Mouse (Mus musculus): ENCODE results near the gene St14. TPM values are rescaled to one million over a fixed set of nuclear protein-coding genes. Genes with fewer than 3 reads are reported as not detected.
A peak's percentile ranks its signal among the peaks of the same experiment; 100 is the strongest.

The St14 gene
- polyA plus RNA-seq, 1 experiment from 2014 or later, result 2.9 TPM

- Histone ChIP-seq H3K9ac (no peak overlapping the region), H3K36me3 (no peaks in the 10 kb centered on the region), H3K27ac (replicated peaks) (0 out of 2 replicates have a peak overlapping the region, but pooled peaks have one; percentile 53), H3K27me3 (replicated peaks) (no peaks in the 10 kb centered on the region), H3K4me3 (no peak overlapping the region), H3K9me3 (no peaks in the 10 kb centered on the region), H3K4me2 (peak overlapping the region; percentile 18), H3K4me1 (peaks cover 33% of the 10 kb centered on the region)
- ATAC-seq (ENCODE audit: extremely low read depth, insufficient number of reproducible peaks, low FRiP score, low TSS enrichment), result no peak
- 61% methylated on average over 4 of the region's 4 CpGs for WGBS
These were observed 11.1 kb downstream of the St14 start for GRCm38 (mm10) chr9:31120533-31120915.

GRCm38 (mm10) chr9:31119882-31120532 lies 11.6 kb downstream of the St14 start:
- no peaks in the 10 kb centered on the region for H3K27me3 ChIP-seq (replicated peaks)
- H3K4me2 ChIP-seq, result peak overlapping the region; percentile 18
- H3K27ac ChIP-seq (replicated peaks), result peak overlapping the region; percentile 53; the same call in 1 of the 2 replicates
- ATAC-seq (ENCODE audit: extremely low read depth, insufficient number of reproducible peaks, low FRiP score, low TSS enrichment), result no peak
- H3K9me3 ChIP-seq, result no peaks in the 10 kb centered on the region
- H3K4me3 ChIP-seq, result no peak overlapping the region
- 0 out of 2 replicates have a peak overlapping the region, but pooled peaks have one; percentile 19 for H3K9ac ChIP-seq
- no peaks in the 10 kb centered on the region for H3K36me3 ChIP-seq
- WGBS, result 38% methylated on average over 11 of the region's 11 CpGs
- peaks cover 33% of the 10 kb centered on the region for H3K4me1 ChIP-seq

GRCm38 (mm10) chr9:31119405-31119804 lies 12.2 kb downstream of the St14 start:
- Histone ChIP-seq H3K9me3 (no peaks in the 10 kb centered on the region), H3K36me3 (no peaks in the 10 kb centered on the region), H3K4me3 (no peak overlapping the region), H3K4me2 (0 out of 2 replicates have a peak overlapping the region, but pooled peaks have one; percentile 7), H3K9ac (no peak overlapping the region), H3K4me1 (peaks cover 33% of the 10 kb centered on the region), H3K27me3 (replicated peaks) (no peaks in the 10 kb centered on the region), H3K27ac (replicated peaks) (no peak overlapping the region)
- no peak for ATAC-seq (ENCODE audit: extremely low read depth, insufficient number of reproducible peaks, low FRiP score, low TSS enrichment)
- WGBS, result 41% methylated on average over 5 of the region's 5 CpGs

GRCm38 (mm10) chr9:31118520-31119298 lies 12.9 kb downstream of the St14 start:
- peak; percentile 51; the same call in 1 of the 2 replicates for ATAC-seq (ENCODE audit: extremely low read depth, insufficient number of reproducible peaks, low FRiP score, low TSS enrichment)
- H3K36me3 ChIP-seq, result no peaks in the 10 kb centered on the region
- no peak overlapping the region for H3K4me3 ChIP-seq
- 0 out of 2 replicates have a peak overlapping the region, but pooled peaks have one; percentile 42 for H3K27ac ChIP-seq (replicated peaks)
- no peaks in the 10 kb centered on the region for H3K9me3 ChIP-seq
- 27% methylated on average over 11 of the region's 11 CpGs for WGBS
- H3K4me2 ChIP-seq, result 0 out of 2 replicates have a peak overlapping the region, but pooled peaks have one; percentile 7
- H3K27me3 ChIP-seq (replicated peaks), result no peaks in the 10 kb centered on the region
- peaks cover 33% of the 10 kb centered on the region for H3K4me1 ChIP-seq
- no peak overlapping the region for H3K9ac ChIP-seq

- Histone ChIP-seq H3K4me3 (no peak overlapping the region), H3K9me3 (no peaks in the 10 kb centered on the region), H3K4me2 (no peak overlapping the region), H3K36me3 (no peaks in the 10 kb centered on the region), H3K4me1 (peaks cover 33% of the 10 kb centered on the region), H3K27me3 (replicated peaks) (no peaks in the 10 kb centered on the region), H3K27ac (replicated peaks) (no peak overlapping the region), H3K9ac (no peak overlapping the region)
- 78% methylated on average over 6 of the region's 6 CpGs for WGBS
- ATAC-seq (ENCODE audit: extremely low read depth, insufficient number of reproducible peaks, low FRiP score, low TSS enrichment), result no peak
These were observed 14.2 kb downstream of the St14 start for GRCm38 (mm10) chr9:31117488-31117887.

GRCm38 (mm10) chr9:31117088-31117487 lies 14.6 kb downstream of the St14 start:
- H3K27me3 ChIP-seq (replicated peaks), result no peaks in the 10 kb centered on the region
- no peak overlapping the region for H3K27ac ChIP-seq (replicated peaks)
- ATAC-seq (ENCODE audit: extremely low read depth, insufficient number of reproducible peaks, low FRiP score, low TSS enrichment), result no peak
- WGBS, result 82% methylated on average over 11 of the region's 11 CpGs
- no peaks in the 10 kb centered on the region for H3K9me3 ChIP-seq
- H3K4me1 ChIP-seq, result peaks cover 33% of the 10 kb centered on the region
- H3K4me3 ChIP-seq, result no peak overlapping the region
- no peaks in the 10 kb centered on the region for H3K36me3 ChIP-seq
- no peak overlapping the region for H3K4me2 ChIP-seq
- no peak overlapping the region for H3K9ac ChIP-seq

GRCm38 (mm10) chr9:31115586-31115985 lies 16.1 kb downstream of the St14 start:
- H3K27me3 ChIP-seq (replicated peaks), result no peaks in the 10 kb centered on the region
- H3K4me3 ChIP-seq, result no peak overlapping the region
- H3K36me3 ChIP-seq, result no peaks in the 10 kb centered on the region
- H3K9ac ChIP-seq, result no peak overlapping the region
- H3K4me1 ChIP-seq, result peaks cover 25% of the 10 kb centered on the region
- no peaks in the 10 kb centered on the region for H3K9me3 ChIP-seq
- no peak for ATAC-seq (ENCODE audit: extremely low read depth, insufficient number of reproducible peaks, low FRiP score, low TSS enrichment)
- no peak overlapping the region for H3K4me2 ChIP-seq
- no peak overlapping the region for H3K27ac ChIP-seq (replicated peaks)

- Histone ChIP-seq H3K36me3 (no peaks in the 10 kb centered on the region), H3K4me2 (no peak overlapping the region), H3K4me3 (no peak overlapping the region), H3K4me1 (no peaks in the 10 kb centered on the region), H3K27me3 (replicated peaks) (peaks cover 9% of the 10 kb centered on the region), H3K27ac (replicated peaks) (no peak overlapping the region), H3K9me3 (no peaks in the 10 kb centered on the region), H3K9ac (no peak overlapping the region)
- 87% methylated on average over 8 of the region's 8 CpGs for whole genome bisulfite sequencing
- ATAC-seq (ENCODE audit: extremely low read depth, insufficient number of reproducible peaks, low FRiP score, low TSS enrichment), result no peak
These were observed 23.2 kb downstream of the St14 start for GRCm38 (mm10) chr9:31108464-31108863.

- no peak for ATAC-seq (ENCODE audit: extremely low read depth, insufficient number of reproducible peaks, low FRiP score, low TSS enrichment)
These were observed 33.5 kb downstream of the St14 start for GRCm38 (mm10) chr9:31098118-31098517.

GRCm38 (mm10) chr9:31097088-31098082 lies 34.3 kb downstream of the St14 start:
- no peaks in the 10 kb centered on the region for H3K36me3 ChIP-seq
- peak overlapping the region; percentile 28 for H3K9ac ChIP-seq
- peak overlapping the region; percentile 33 for H3K4me2 ChIP-seq
- H3K4me1 ChIP-seq, result peaks cover 13% of the 10 kb centered on the region
- ATAC-seq (ENCODE audit: extremely low read depth, insufficient number of reproducible peaks, low FRiP score, low TSS enrichment), result no peak
- no peak overlapping the region for H3K27ac ChIP-seq (replicated peaks)
- H3K27me3 ChIP-seq (replicated peaks), result peaks cover 4% of the 10 kb centered on the region
- H3K4me3 ChIP-seq, result no peak overlapping the region
- 56% methylated on average over 20 of the region's 20 CpGs for WGBS
- no peaks in the 10 kb centered on the region for H3K9me3 ChIP-seq

More at GRCm38 (mm10) chr9:31098118-31098517, 33.5 kb downstream of the St14 start:
- no peak overlapping the region for H3K4me3 ChIP-seq
- H3K4me1 ChIP-seq, result peaks cover 13% of the 10 kb centered on the region
- WGBS, result 69% methylated on average over 6 of the region's 6 CpGs
- no peak overlapping the region for H3K9ac ChIP-seq
- no peaks in the 10 kb centered on the region for H3K9me3 ChIP-seq
- peaks cover 7% of the 10 kb centered on the region for H3K27me3 ChIP-seq (replicated peaks)
- no peak overlapping the region for H3K27ac ChIP-seq (replicated peaks)
- H3K4me2 ChIP-seq, result no peak overlapping the region
- H3K36me3 ChIP-seq, result no peaks in the 10 kb centered on the region

GRCm38 (mm10) chr9:31092833-31093195 lies 38.8 kb downstream of the St14 start:
- H3K36me3 ChIP-seq, result no peaks in the 10 kb centered on the region
- H3K27ac ChIP-seq (replicated peaks), result no peak overlapping the region
- 91% methylated on average over 10 of the region's 10 CpGs for WGBS
- peaks cover 26% of the 10 kb centered on the region for H3K27me3 ChIP-seq (replicated peaks)
- H3K4me2 ChIP-seq, result no peak overlapping the region
- no peak overlapping the region for H3K4me3 ChIP-seq
- H3K9ac ChIP-seq, result no peak overlapping the region
- H3K4me1 ChIP-seq, result peaks cover 13% of the 10 kb centered on the region
- no peaks in the 10 kb centered on the region for H3K9me3 ChIP-seq
- ATAC-seq (ENCODE audit: extremely low read depth, insufficient number of reproducible peaks, low FRiP score, low TSS enrichment), result no peak
